Mouse (Mus musculus) heart, embryonic 11.5 days (tissue): ENCODE measurements at regions not wholly inside any gene's neighbourhood (a gene's known extent, or its start where the extent isn't known, plus 50 kb on each side); places are given as distances from the start of the nearest gene placed in this dataset.

ENCODE experiments used
- ATAC-seq: fragments of 200-750 bp; cut with Nextera tagmentation; replicated peaks from 2 replicates; pipeline ENCODE4 v1.8.0; 2017; ENCODE audit warnings: moderate library complexity; ENCODE audit not compliant: insufficient number of reproducible peaks, low FRiP score, low TSS enrichment
- H3K27ac ChIP-seq: fragments of 300-500 bp; sonication (generic); 2 replicates; pipeline ENCODE4 v1.5.1; 2014; ENCODE audit warnings: mild to moderate bottlenecking, low read depth, low read length
- H3K27me3 ChIP-seq: fragments of 300-500 bp; sonication (generic); 2 replicates; pipeline ENCODE4 v1.6.1; 2014; ENCODE audit warnings: mild to moderate bottlenecking, low read length, mixed read lengths; ENCODE audit not compliant: control insufficient read depth, insufficient read depth
- H3K36me3 ChIP-seq: fragments of 300-500 bp; sonication (generic); 2 replicates; pipeline ENCODE4 v1.6.1; 2014; ENCODE audit warnings: mild to moderate bottlenecking, low read length, moderate library complexity, mixed read lengths; ENCODE audit not compliant: control insufficient read depth, insufficient read depth
- H3K4me1 ChIP-seq: fragments of 300-500 bp; sonication (generic); 2 replicates; pipeline ENCODE4 v1.6.1; 2014; ENCODE audit warnings: low read length; ENCODE audit not compliant: control insufficient read depth, insufficient read depth
- H3K4me2 ChIP-seq: fragments of 300-500 bp; sonication (generic); 2 replicates; pipeline ENCODE4 v1.6.1; 2014; ENCODE audit warnings: mild to moderate bottlenecking, moderate library complexity
- H3K4me3 ChIP-seq: fragments of 300-500 bp; sonication (generic); 2 replicates; pipeline ENCODE4 v1.5.1; 2014; ENCODE audit warnings: low read depth, low read length
- H3K9ac ChIP-seq: fragments of 300-500 bp; sonication (generic); 2 replicates; pipeline ENCODE4 v1.6.1; 2014; ENCODE audit warnings: mild to moderate bottlenecking, low read depth, low read length, moderate library complexity
- H3K9me3 ChIP-seq: fragments of 300-500 bp; sonication (generic); replicated peaks from 2 replicates; pipeline ENCODE4 v1.6.1; 2016; ENCODE audit warnings: low read length; ENCODE audit not compliant: control insufficient read depth
- WGBS: fragments of 180-500 bp; shearing (Covaris S2); extraction: QIAGEN DNeasy Blood & Tissue Kit; methylation state at CpG from one replicate; pipeline ENCODE4 v1.1.7; 2014; ENCODE audit not compliant: insufficient replicate concordance; 5-methylcytosine and 5-hydroxymethylcytosine counted together

DNA sequence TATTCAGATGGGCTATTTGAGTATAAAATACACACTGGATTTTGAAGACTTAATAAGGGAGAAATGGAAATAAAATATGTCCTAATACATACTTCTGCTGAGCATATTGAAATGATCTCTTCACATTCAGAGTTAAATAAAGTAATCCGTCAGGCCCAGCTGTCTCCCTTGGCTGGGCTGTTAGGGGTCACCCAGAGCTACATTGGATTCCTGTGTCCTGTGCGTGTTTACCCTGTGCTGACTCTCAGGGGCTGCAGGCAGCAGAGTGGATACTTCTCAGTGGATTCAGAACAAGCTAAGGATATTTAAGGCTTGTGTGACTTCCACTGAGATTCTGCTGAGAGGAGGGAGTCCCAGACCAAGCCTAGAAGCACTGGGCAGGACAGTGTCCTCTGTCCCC, 135.6 kb upstream of the Fstl4 start:
- Histone ChIP-seq H3K9me3 (no peaks in the 10 kb centered on the region), H3K36me3 (no peaks in the 10 kb centered on the region), H3K27ac (no peak overlapping the region), H3K27me3 (no peaks in the 10 kb centered on the region), H3K4me2 (no peak overlapping the region), H3K9ac (no peak overlapping the region), H3K4me3 (no peak overlapping the region), H3K4me1 (0 out of 2 replicates have a peak, but pooled peaks cover 6% of the 10 kb centered on the region)
- WGBS = 66% methylated on average over 2 of the region's 2 CpGs
- ATAC-seq = no peak

DNA sequence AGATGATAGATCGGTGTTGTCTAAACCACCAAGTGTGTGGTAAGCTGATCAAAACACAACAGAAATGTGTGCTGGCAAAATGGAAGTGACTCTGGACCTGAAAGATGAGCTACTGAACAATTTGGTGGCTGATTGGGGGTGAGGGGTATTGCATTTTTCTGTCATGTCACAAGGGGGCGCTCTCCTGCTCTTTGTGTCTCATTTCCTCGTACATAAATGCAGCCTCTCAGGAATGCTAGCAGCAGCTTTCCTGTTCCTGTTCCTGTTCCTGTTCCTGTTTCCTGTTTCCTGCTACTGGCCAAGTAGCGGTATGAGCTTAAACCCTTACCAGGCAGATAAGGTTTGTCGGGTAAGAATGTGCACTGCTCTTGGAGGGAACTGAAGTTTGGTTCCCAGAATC, 134.7 kb upstream of the Fstl4 start:
- H3K27ac ChIP-seq = no peak overlapping the region
- no peak for ATAC-seq
- no peak overlapping the region for H3K9ac ChIP-seq
- 0 out of 2 replicates have a peak, but pooled peaks cover 6% of the 10 kb centered on the region for H3K4me1 ChIP-seq
- H3K36me3 ChIP-seq = no peaks in the 10 kb centered on the region
- H3K9me3 ChIP-seq = no peaks in the 10 kb centered on the region
- no peak overlapping the region for H3K4me3 ChIP-seq
- H3K27me3 ChIP-seq = no peaks in the 10 kb centered on the region
- H3K4me2 ChIP-seq = no peak overlapping the region
- WGBS = 42% methylated on average over 5 of the region's 5 CpGs

DNA sequence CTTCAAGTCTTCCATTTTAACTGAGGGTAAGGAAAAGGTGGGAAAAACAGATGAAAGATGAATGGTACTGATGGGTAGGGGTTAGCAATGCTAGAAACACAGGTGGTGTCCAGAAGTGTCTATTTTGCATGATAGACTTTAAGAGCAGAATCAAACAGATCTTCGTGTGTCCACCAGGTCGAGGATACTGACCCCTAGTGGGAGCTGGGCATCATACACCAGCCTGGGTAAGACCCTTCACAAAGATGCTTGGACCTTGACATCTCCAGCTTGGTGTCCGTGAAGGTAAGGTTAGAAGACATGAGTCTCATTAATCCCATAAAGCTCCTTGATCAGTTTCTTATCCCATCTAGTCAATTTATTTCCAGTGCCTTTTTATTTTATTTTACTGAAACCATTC, 132.9 kb upstream of the Fstl4 start:
- Histone ChIP-seq H3K36me3 (no peaks in the 10 kb centered on the region), H3K4me1 (peaks cover 14% of the 10 kb centered on the region; the same call in 1 of the 2 replicates), H3K9ac (no peak overlapping the region), H3K4me3 (no peak overlapping the region), H3K4me2 (no peak overlapping the region), H3K27ac (no peak overlapping the region), H3K9me3 (no peaks in the 10 kb centered on the region), H3K27me3 (no peaks in the 10 kb centered on the region)
- 57% methylated on average over 3 of the region's 3 CpGs for WGBS
- no peak for ATAC-seq

DNA sequence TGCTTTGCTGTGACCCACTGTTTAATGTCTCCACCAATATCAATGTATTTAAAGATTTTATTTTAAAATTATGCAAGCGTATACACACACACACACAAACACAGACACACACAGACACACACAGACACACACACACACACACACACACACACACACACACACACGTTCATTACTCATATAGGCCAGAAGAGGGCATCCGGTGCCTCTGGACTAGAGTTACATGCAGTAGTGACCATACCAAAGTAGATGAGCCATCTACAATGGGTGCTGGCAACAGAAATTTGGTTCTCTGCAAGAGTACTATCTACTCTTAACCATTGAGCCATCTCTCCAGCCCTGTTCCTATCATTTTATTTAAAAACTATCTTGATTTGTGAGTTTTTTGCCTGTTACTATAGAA, 130.2 kb upstream of the Fstl4 start:
- H3K27ac ChIP-seq = no peak overlapping the region
- H3K9ac ChIP-seq = no peak overlapping the region
- H3K4me3 ChIP-seq = no peak overlapping the region
- H3K4me2 ChIP-seq = no peak overlapping the region
- ATAC-seq = no peak
- peaks cover 3% of the 10 kb centered on the region; the same call in 1 of the 2 replicates for H3K9me3 ChIP-seq
- peaks cover 10% of the 10 kb centered on the region; the same call in 1 of the 2 replicates for H3K4me1 ChIP-seq
- H3K36me3 ChIP-seq = no peaks in the 10 kb centered on the region
- H3K27me3 ChIP-seq = no peaks in the 10 kb centered on the region; the same call in 1 of the 2 replicates
- WGBS = 67% methylated on average over 3 of the region's 3 CpGs

DNA sequence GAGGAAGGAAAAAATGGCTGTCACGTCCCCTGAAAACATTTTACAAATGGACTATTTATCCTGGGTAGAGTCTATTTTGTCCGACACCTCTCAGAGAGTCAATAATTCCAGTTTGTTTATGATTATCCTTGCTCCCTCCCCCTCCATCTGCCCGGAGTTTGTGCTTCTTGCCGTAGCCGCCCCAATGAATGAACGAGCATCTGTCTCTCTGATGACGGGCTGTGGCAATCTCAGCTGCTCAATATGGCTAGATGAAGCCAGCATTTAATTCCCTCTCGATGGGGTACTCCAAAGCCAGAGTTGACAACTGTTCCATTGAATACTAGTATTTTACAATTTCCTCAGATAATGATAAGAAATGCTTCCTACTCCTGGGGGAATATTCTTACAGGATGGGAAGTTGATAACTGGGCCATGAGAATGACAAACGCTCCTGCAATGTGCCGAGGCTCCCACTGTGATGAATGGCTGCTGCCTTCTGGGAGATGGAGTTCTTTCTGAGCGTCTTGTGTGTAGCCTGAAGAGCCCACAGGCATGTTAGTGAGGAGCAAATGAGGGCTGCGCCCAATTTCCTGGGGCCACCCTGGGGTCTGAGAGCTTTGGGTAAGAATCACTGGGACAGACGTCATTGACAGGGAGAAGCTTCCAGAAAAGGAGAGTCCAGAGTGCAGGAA, 128.6 kb upstream of the Fstl4 start:
- Histone ChIP-seq H3K27ac (no peak overlapping the region), H3K36me3 (no peaks in the 10 kb centered on the region), H3K4me3 (no peak overlapping the region), H3K4me2 (no peak overlapping the region), H3K4me1 (peaks cover 12% of the 10 kb centered on the region), H3K27me3 (peaks cover 3% of the 10 kb centered on the region), H3K9me3 (peaks cover 3% of the 10 kb centered on the region; the same call in 1 of the 2 replicates), H3K9ac (no peak overlapping the region)
- no peak for ATAC-seq
- WGBS = 64% methylated on average over 13 of the region's 13 CpGs

DNA sequence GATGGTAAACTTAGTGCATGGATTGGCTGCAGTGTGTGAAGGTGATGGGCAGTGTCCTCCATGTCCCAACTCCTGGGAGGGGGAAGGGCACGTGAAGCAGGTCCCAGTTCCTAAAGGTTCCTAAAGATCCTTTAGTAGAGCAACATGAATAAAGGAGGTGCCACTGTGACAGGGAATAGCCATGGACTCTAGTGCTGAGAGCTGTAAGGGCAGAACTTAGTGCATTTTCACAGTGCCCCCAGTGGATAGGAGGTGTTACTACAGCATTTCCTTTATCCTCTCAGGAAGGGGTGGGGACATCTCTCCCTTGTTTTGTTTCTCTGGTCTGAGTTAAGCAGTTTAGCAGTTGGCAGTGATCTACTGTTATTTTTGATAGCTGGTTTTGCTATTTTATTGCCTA, 125.5 kb upstream of the Fstl4 start:
- no peak for ATAC-seq
- Histone ChIP-seq H3K4me1 (peaks cover 30% of the 10 kb centered on the region), H3K27me3 (peaks cover 3% of the 10 kb centered on the region), H3K4me3 (no peak overlapping the region), H3K9me3 (peaks cover 3% of the 10 kb centered on the region; the same call in 1 of the 2 replicates), H3K27ac (no peak overlapping the region), H3K9ac (no peak overlapping the region), H3K4me2 (no peak overlapping the region), H3K36me3 (no peaks in the 10 kb centered on the region)
- WGBS = 88% methylated on average over 1 of the region's 1 CpGs

DNA sequence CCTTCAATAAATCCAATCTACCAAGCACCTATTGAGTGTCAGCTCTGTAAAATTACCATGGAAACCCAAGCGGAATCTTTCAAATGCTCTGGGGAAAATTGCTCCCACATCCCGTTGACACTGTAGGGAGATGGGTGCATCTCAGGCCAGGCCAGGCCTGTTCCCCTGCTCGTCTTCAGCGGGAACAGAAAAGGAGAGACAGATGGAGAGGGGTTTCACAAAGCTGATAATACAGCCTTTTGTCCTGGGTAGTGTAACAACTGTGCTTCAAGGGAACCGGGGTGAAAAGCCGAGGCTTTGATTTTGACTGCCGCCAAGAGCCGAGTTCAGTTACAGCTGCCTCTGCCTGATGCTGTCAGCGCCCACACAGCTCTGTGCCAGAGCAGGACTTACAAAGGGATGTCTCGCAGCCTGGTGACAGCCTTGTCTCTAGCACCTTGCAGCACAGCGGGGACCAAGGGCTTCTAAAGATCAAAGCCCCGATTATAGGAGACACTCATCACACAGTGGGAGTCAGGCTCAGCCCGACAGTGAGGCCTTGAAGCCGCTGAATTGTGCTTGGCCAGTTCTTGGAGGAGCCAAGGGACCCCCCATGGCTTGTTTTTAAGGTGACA, 122.6 kb upstream of the Fstl4 start:
- Histone ChIP-seq H3K9ac (no peak overlapping the region), H3K27me3 (peaks cover 3% of the 10 kb centered on the region), H3K4me2 (no peak overlapping the region), H3K36me3 (no peaks in the 10 kb centered on the region), H3K4me3 (no peak overlapping the region), H3K9me3 (peaks cover 3% of the 10 kb centered on the region; the same call in 1 of the 2 replicates), H3K27ac (peak overlapping the region; percentile 51), H3K4me1 (peaks cover 29% of the 10 kb centered on the region)
- peak; percentile 84 for ATAC-seq
- 10% methylated on average over 14 of the region's 14 CpGs for WGBS

DNA sequence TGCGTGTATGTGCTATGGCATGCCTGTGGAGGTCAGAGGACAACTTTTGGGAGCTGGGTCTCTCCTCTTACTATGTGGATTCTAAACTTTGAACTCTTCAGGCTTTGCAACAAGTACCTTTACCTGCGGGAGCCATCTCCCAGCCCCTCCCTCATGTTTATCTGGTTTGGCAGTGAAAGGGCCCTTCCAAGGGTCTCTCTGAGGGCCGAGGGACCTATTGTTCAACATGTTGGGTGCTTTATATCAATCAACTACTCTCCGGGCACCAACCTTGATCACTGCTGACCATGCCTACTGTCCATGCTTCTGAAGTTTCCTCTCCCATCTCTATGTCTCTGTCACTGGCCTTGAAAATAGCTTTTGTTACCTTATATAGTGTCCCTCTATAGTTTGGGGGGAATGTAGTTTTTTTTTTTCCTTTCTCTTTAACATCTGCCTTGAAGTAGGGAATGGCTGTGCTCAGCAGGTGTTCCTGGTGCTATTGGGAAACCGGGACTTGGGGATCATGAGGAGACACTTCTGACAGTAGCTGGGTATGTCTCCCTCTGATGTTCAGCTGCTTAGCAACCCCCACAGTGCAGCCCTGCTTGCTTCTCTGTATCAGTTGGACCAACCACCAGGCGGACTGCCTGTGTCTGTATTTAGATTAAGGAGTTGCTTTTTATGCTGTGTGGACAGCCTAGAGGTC, 120.2 kb upstream of the Fstl4 start:
- WGBS = 7% methylated on average over 6 of the region's 6 CpGs
- ATAC-seq = no peak
- peaks cover 47% of the 10 kb centered on the region for H3K4me1 ChIP-seq
- H3K9me3 ChIP-seq = no peaks in the 10 kb centered on the region
- H3K27ac ChIP-seq = no peak overlapping the region
- H3K4me3 ChIP-seq = no peak overlapping the region
- H3K4me2 ChIP-seq = 0 out of 2 replicates have a peak overlapping the region, but pooled peaks have one; percentile 7
- no peaks in the 10 kb centered on the region for H3K36me3 ChIP-seq
- no peak overlapping the region for H3K9ac ChIP-seq
- peaks cover 3% of the 10 kb centered on the region for H3K27me3 ChIP-seq
